Mouse (Mus musculus) forebrain, embryonic 16.5 days (tissue): Measurements from ENCODE around the gene Capn1. TPM values are rescaled to one million over a fixed set of nuclear protein-coding genes. Genes with fewer than 3 reads are reported as not detected.

Source experiments
- ATAC-seq: fragments of 200-750 bp; cut with Nextera tagmentation; 2 replicates; pipeline ENCODE4 v1.8.0; 2017; ENCODE audit warnings: mild to moderate bottlenecking, moderate library complexity
- H3K27ac ChIP-seq: fragments of 300-500 bp; sonication (generic); 2 replicates; pipeline ENCODE4 v1.5.1; 2014; ENCODE audit warnings: low read length, control low read depth
- H3K27me3 ChIP-seq: fragments of 300-500 bp; sonication (generic); replicated peaks from 2 replicates; pipeline ENCODE4 v1.6.1; 2014; ENCODE audit warnings: low read length; ENCODE audit not compliant: control insufficient read depth, insufficient read depth
- H3K36me3 ChIP-seq: fragments of 300-500 bp; sonication (generic); 2 replicates; pipeline ENCODE4 v1.6.1; 2014; ENCODE audit not compliant: control insufficient read depth, insufficient read depth
- H3K4me1 ChIP-seq: fragments of 300-500 bp; sonication (generic); replicated peaks from 2 replicates; pipeline ENCODE4 v1.6.1; 2014; ENCODE audit warnings: low read length; ENCODE audit not compliant: control insufficient read depth, insufficient read depth
- H3K4me2 ChIP-seq: fragments of 300-500 bp; sonication (generic); 2 replicates; pipeline ENCODE4 v1.6.1; 2014; ENCODE audit warnings: mild to moderate bottlenecking, low read length, control low read depth
- H3K4me3 ChIP-seq: fragments of 300-500 bp; sonication (generic); replicated peaks from 2 replicates; pipeline ENCODE4 v1.5.1; 2014; ENCODE audit warnings: mild to moderate bottlenecking, low read length, control low read depth
- H3K9ac ChIP-seq: fragments of 300-500 bp; sonication (generic); replicated peaks from 2 replicates; pipeline ENCODE4 v1.6.1; 2014; ENCODE audit warnings: low read depth, low read length, control low read depth
- H3K9me3 ChIP-seq: fragments of 300-500 bp; sonication (generic); 2 replicates; pipeline ENCODE4 v1.6.1; 2016; ENCODE audit warnings: low read length; ENCODE audit not compliant: control insufficient read depth
- WGBS: fragments of 180-500 bp; shearing (Covaris S2); extraction: QIAGEN DNeasy Blood & Tissue Kit; methylation state at CpG from one replicate; pipeline ENCODE4 v1.1.7; 2014; 5-methylcytosine and 5-hydroxymethylcytosine counted together
- polyA plus RNA-seq: library from polyadenylated mRNA; unstranded; fragments of >200 nt; fragmentation: Nextera tagmentation; extraction: Ambion mirVana; gene quantifications from 2 replicates; pipeline ENCODE4 v1.2.1, GENCODE M21; 2015

Capn1 gene
- polyA plus RNA-seq, 1 experiment from 2014 or later = 1.3 TPM

DNA sequence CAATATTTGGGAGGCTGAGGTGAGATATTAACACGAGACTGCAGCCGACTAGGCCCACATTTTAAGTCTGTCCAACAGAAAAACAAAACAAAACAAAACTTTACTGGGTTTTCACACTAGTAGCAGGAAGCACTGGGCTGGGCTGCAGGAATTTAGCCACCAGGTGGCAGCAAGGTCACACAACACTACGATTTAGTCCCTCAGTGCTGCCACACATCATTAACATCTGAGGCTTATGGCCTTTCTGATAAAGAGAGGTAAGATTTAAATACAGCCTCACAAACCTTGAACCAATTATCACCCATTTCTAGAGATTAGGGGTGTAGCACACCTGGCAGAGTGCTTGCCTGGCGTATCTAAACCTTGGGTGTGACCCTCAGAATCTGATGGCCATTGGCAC is 50.4 kb downstream of the Capn1 start:
- H3K9me3 ChIP-seq = no peaks in the 10 kb centered on the region
- 11% methylated on average over 4 of the region's 4 CpGs for WGBS
- H3K4me2 ChIP-seq = no peak overlapping the region
- no peaks in the 10 kb centered on the region for H3K27me3 ChIP-seq
- no peak overlapping the region for H3K9ac ChIP-seq
- peaks cover 22% of the 10 kb centered on the region for H3K4me1 ChIP-seq
- H3K27ac ChIP-seq = no peak overlapping the region
- no peak overlapping the region for H3K4me3 ChIP-seq
- H3K36me3 ChIP-seq = no peaks in the 10 kb centered on the region
- ATAC-seq = no peak

DNA sequence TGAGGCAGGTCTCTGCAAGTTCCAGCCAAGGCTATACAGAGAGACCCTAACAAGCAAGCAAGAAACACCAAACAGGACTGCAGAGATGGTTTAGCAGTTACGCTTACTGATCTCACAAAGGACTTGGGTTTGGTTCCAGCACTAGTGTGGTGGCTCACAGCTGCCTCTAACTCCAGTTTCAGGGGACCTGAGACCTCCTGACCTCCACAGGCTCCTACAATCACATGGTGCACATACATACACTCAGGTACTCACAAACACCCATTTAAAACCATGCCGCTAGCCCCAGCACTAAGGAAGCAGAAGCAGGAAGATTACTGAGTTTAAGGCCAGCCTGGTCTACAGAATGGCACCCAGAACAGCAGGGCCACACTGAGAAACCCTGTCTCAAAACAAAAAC is 50.9 kb downstream of the Capn1 start:
- Histone ChIP-seq H3K4me1 (peaks cover 22% of the 10 kb centered on the region), H3K4me3 (peak overlapping the region; percentile 78), H3K27me3 (no peaks in the 10 kb centered on the region), H3K9ac (no peak overlapping the region), H3K4me2 (peak overlapping the region; percentile 99), H3K9me3 (no peaks in the 10 kb centered on the region), H3K27ac (no peak overlapping the region), H3K36me3 (no peaks in the 10 kb centered on the region)
- no peak for ATAC-seq
- 86% methylated on average over 2 of the region's 2 CpGs for WGBS

DNA sequence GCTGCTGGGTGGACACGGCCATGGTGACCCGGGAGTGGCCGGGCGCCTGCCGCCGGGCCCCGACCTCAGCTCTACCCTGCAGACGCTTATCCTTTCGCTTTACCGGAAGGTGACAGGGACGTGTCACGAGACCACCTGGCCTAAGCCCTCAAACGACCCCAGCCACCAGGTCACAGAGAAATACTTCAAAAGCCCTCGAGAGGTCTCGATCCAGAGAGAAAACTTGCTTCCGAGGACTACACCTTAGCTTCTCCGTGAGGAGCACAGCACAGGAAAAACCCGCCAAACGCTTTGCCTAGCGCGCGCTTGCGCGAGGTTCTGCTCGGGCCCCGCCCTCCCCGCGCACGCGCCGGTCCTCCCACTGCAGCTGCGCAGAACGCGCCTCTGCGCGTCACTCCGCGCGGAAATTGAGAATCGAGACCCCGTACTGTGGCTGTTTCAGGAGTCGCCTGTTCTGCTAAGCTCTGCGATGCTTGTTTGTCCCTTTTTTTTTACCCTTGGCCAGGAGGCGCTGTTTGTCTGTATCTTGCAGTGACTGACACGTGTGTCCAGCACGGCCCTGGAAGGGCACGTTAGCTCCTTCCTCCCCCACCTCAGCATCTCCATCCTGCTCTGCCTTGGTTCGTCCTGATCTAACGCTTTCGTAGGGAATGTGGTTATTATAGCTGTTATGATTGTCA is 51.7 kb downstream of the Capn1 start, which contains the start of gene Pola2:
TSS of gene Pola2 (minus strand) at position 320 of the 680 bp plus-strand sequence.
- Histone ChIP-seq H3K4me1 (peaks cover 22% of the 10 kb centered on the region), H3K27ac (peak within 1 kb of the TSS; percentile 56; the same call in 1 of the 2 replicates), H3K27me3 (no peaks in the 10 kb centered on the region), H3K4me3 (peak within 1 kb of the TSS; percentile 78), H3K9me3 (no peaks in the 10 kb centered on the region), H3K9ac (peak within 1 kb of the TSS; percentile 72), H3K36me3 (no peaks in the 10 kb centered on the region), H3K4me2 (peak within 1 kb of the TSS; percentile 99)
- peak; percentile 94 for ATAC-seq
- under 1% methylated on average over 50 of the region's 50 CpGs for WGBS

DNA sequence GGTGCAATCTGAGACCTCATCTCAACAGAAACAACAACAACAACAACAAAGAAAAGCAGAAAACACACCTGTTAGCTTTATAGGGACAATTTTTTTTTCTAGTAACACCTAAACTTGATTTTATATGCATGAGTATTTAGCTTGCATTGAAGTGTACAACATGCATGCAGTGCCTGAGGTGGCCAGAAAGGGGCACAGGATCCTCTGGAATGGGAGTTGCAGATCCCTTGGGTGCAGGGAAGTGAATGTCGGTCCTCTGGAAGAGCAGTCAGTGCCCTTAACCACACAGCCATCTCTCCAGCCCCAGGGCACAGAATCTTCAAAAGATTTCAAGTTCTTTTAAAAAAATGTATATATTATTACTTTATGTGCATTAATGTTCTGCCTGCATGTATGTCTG is 53.0 kb downstream of the Capn1 start:
- ATAC-seq = no peak
- peak overlapping the region; percentile 99 for H3K4me2 ChIP-seq
- H3K27me3 ChIP-seq = no peaks in the 10 kb centered on the region
- 23% methylated on average over 1 of the region's 1 CpGs for WGBS
- no peaks in the 10 kb centered on the region for H3K36me3 ChIP-seq
- no peak overlapping the region for H3K4me3 ChIP-seq
- H3K9me3 ChIP-seq = no peaks in the 10 kb centered on the region
- no peak overlapping the region for H3K27ac ChIP-seq
- peaks cover 22% of the 10 kb centered on the region for H3K4me1 ChIP-seq
- H3K9ac ChIP-seq = no peak overlapping the region

DNA sequence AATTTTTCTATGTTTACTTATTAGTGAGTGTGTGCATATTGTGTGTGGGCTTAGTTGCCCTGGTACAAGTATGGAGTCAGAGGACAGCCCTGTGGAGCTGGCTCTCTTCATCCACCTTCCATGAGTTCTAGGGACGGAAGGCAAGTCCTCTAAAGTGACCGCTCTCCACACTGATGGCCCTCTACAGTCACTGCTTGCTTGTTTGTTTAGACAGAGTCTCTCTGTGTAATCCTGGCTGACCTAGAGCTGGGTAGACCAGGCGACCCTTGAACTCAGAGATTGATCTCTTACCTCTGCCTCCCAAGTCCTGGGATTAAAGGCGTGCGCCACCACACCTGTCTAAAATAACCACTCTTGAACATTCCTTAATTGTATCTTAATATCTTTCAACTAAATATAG is 58.3 kb downstream of the Capn1 start:
- WGBS = 94% methylated on average over 5 of the region's 5 CpGs
- peaks cover under 1% of the 10 kb centered on the region for H3K4me1 ChIP-seq
- H3K9ac ChIP-seq = no peak overlapping the region
- ATAC-seq = no peak
- H3K36me3 ChIP-seq = peaks cover 2% of the 10 kb centered on the region; the same call in 1 of the 2 replicates
- H3K4me3 ChIP-seq = no peak overlapping the region
- H3K4me2 ChIP-seq = no peak overlapping the region
- no peak overlapping the region for H3K27ac ChIP-seq
- no peaks in the 10 kb centered on the region for H3K27me3 ChIP-seq
- H3K9me3 ChIP-seq = no peaks in the 10 kb centered on the region

DNA sequence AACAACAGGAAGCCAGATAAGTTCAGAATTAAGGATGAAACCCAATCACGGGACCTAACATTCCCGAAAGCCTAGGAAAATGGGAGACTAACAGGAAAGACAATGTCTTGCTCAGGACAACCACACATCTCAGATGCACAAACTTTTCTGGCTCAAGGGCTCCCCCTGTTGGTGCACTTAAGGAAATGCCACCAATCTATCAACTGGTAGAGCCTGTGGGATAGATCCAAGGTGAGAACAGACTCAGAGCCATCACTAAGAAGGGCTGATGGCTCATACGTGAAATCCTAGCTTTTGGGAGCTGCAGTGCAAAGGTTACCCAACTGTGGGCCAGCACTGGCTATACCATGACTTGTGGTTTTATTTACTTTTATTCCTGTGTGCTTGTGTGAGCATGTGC is 59.0 kb downstream of the Capn1 start:
- no peak overlapping the region for H3K4me3 ChIP-seq
- H3K27ac ChIP-seq = no peak overlapping the region
- H3K9me3 ChIP-seq = no peaks in the 10 kb centered on the region
- H3K27me3 ChIP-seq = no peaks in the 10 kb centered on the region
- no peak overlapping the region for H3K9ac ChIP-seq
- 10% methylated on average over 3 of the region's 3 CpGs for WGBS
- H3K4me1 ChIP-seq = no peaks in the 10 kb centered on the region
- peaks cover 2% of the 10 kb centered on the region; the same call in 1 of the 2 replicates for H3K36me3 ChIP-seq
- ATAC-seq = peak; percentile 57; the same call in 1 of the 2 replicates
- H3K4me2 ChIP-seq = no peak overlapping the region

DNA sequence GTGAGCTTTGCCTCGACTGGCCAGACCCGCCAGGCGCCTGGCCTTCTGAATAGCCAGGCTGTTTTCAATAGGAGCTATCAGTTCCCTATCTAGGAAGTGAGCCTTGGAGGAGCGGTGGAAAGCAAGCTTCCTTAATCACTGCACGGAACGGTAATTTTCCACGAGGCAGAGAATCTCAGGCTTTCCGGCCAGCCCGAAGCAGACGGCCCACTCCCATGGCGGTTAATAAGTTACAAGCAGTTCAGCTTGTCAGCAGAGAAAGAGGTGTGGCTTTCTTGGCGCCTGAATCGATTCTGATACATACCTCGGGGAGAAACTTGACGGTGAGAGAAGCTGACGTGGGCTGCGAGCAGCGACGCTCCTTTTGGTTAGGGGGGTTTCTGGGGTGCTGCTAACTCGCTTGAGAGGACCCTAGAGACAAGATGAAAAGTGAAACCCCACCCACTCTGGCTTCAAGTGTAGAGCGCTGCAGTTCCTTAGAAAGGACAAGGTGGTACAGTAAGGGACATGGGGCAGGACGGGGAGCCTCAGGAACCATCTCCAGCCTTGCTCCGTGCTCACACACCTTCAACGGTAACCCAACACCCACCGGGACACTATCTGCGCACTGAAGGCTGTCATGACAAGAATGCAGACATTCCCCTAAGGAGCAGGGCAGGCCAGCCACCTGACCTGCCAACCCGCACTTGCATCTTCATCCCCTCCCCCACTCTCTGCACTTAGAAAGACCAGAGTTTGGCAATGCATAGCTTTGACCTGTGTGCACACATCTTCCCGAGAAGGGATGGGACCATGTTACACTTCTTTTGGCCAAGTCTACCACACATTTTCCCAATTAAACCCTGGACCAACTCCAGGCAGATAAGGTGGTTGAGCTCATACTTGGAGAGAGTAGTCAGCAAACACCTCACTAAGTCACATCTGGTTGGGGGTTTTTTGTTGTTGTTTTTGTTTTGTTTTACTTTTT is 59.7 kb downstream of the Capn1 start:
- H3K36me3 ChIP-seq = peaks cover 2% of the 10 kb centered on the region; the same call in 1 of the 2 replicates
- no peak for ATAC-seq
- whole genome bisulfite sequencing = 91% methylated on average over 28 of the region's 28 CpGs
- no peak overlapping the region for H3K9ac ChIP-seq
- H3K4me1 ChIP-seq = no peaks in the 10 kb centered on the region
- no peak overlapping the region for H3K4me2 ChIP-seq
- no peak overlapping the region for H3K4me3 ChIP-seq
- H3K27me3 ChIP-seq = no peaks in the 10 kb centered on the region
- no peaks in the 10 kb centered on the region for H3K9me3 ChIP-seq
- H3K27ac ChIP-seq = no peak overlapping the region

DNA sequence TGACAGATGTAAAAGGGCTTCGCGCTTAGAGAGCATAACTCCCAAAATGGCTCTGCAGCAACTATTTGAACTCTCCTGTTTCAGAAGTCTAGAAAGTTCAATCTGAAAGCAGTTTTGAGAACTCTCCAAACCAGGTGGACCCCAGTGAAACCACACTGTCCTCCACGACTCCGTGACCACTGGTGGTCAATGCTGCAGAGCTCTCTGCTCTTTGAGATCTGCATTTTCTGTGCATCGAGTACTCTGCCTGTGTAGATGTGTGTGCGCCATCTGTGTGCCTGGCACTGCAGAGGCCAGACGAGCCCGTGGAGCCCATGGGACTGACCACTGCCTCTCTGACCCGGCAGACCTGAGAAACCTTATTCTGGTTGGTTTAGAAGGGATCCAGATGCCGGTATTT is 60.8 kb downstream of the Capn1 start:
- H3K36me3 ChIP-seq = peaks cover 4% of the 10 kb centered on the region; the same call in 1 of the 2 replicates
- H3K27ac ChIP-seq = no peak overlapping the region
- no peak overlapping the region for H3K4me2 ChIP-seq
- H3K4me1 ChIP-seq = no peaks in the 10 kb centered on the region
- 94% methylated on average over 10 of the region's 10 CpGs for WGBS
- H3K4me3 ChIP-seq = no peak overlapping the region
- no peaks in the 10 kb centered on the region for H3K27me3 ChIP-seq
- no peak overlapping the region for H3K9ac ChIP-seq
- no peak for ATAC-seq
- H3K9me3 ChIP-seq = no peaks in the 10 kb centered on the region

DNA sequence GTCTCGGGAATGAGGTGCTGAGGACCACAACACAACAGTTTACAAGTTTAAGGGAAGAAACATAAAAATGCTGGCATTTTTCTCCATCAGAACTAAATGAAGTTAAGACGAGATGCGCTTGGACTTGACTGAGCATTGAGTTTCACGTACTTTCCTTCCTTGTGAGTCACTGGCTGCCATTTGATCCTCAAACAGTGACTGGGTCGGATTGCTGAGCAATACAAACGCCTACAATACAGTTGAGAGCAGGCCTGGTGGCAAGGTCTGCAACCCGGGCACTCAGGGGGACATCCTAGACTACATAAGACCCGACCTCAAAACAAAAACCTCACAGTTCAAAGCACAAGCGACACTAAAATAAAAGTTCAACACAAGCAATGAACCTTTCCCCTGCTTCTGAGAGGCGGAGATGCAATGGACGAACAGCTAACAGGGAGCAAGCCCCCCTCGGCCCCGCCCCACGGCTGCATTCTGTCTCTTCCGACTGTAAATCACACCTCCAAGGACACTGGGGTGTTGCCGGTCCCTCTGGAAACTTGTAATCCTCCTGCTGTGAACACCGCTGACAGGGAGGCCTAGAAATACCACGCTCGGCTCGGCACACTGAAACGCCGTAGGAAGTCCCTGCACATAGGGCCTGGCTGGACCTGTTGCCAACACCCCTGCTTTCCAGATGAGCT is 61.5 kb downstream of the Capn1 start:
- 91% methylated on average over 22 of the region's 22 CpGs for WGBS

More for the DNA sequence above, 61.5 kb downstream of the Capn1 start:
- Histone ChIP-seq H3K4me1 (no peaks in the 10 kb centered on the region), H3K9ac (no peak overlapping the region), H3K9me3 (no peaks in the 10 kb centered on the region), H3K36me3 (peaks cover 4% of the 10 kb centered on the region; the same call in 1 of the 2 replicates), H3K27me3 (no peaks in the 10 kb centered on the region), H3K4me2 (no peak overlapping the region), H3K4me3 (no peak overlapping the region), H3K27ac (no peak overlapping the region)
- no peak for ATAC-seq
